Mouse (Mus musculus): ENCODE results near the gene Cyp27a1.

Gene Cyp27a1

DNA sequence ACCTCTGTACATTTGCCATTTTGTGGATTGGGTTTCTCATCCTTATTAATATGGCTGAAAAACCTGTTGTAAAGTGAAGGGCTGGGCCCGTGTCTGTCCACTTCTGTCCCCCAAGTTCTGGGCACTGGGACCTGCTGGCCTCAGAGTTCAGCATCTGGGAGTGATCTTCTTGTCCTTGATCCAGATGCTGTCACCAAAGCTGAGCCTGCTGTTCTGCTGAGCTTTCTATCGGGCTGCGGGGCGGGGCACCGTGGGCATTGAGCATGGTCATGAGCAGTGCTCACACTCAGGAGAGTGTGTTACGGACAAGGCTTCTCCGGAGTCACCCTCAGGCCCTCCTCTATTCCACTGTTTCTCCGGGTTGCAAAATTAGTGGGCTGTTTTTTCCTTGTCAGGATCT lies 4.7 kb downstream of the Cyp27a1 start:
- DNase-seq (ENCODE audit: low spot score in 2 of 2), result no peak

DNA sequence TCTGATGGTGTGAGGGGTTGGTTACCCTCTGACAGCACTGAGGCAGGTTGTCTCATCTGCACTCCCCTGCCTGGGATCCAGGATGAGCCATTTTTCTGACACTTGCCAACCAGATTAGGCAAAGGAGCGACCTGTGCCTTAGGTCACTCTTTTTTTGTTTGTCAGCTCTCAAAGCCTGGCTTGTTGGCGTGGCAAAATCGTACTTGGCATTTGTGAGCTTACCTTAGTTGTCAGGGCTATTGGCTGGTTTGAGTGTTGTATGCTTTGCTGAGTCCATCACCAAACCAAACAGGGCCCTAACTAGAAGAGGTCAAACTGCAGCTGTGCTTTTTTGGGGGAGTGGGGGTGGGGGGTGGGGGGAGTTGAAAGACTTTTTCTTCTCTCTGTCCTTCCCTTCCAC lies 5.9 kb downstream of the Cyp27a1 start:
- DNase-seq (ENCODE audit: low spot score in 2 of 2), result no peak

DNA sequence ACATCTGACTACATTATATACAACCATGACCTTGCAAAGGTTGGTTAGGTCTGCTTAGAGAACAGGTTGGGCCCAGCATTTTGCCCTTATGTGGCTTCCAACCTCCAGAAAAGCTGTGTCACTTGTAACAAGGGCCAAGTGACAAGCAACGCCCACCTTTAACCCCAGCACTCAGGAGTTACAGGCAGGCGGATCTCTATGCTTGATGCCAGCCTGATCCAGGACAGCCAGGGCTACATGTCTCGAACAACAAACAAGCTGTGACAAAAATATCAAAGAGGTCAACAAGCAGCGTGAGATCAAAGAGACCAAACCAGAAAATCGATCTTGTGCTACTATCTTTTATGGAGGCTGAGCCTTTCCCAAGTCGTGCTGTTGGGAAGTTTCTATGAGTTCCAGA lies 8.3 kb downstream of the Cyp27a1 start:
- no peak for DNase-seq (ENCODE audit: low spot score in 2 of 2)

DNA sequence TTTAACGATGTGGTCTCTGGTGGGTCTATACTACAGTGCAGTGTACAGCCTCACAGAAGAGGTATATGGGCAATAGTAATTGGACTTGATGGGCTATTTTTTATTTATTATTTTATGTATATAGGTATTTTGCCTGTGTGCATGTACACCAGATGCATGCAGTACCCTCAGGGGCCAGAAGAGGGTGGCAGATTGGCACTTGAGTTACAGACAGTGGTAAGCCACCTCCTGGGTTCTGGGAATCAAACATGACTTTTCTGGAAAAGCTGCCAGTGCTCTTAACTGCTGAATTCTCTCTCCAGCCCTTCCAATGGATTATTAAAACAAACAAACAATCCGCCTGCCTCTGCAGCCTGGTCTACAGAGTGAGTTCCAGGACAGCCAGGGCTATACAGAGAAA lies 10.4 kb downstream of the Cyp27a1 start:
- DNase-seq (ENCODE audit: low spot score in 2 of 2), result peak in 1 of 2 experiments; percentile 3

DNA sequence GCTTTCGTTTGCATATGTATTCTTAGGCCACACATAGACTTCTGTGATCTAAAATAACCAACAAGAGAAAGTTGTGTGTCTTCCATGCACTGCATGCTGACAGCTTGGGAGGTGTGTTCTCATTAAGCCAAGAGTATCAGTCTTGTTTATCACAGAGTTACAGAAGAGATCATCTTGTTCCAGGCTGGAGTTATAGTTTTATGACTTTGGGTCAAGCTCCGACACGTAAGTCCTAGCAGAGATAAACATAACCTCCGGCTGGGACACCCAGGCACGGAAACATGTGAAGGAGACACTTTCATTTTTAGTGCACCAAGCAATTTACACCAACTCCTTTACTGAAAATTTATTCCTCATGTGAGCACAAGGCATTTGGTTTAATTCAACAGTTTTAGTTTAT lies 12.7 kb downstream of the Cyp27a1 start:
- DNase-seq (ENCODE audit: low spot score in 2 of 2), result no peak

DNA sequence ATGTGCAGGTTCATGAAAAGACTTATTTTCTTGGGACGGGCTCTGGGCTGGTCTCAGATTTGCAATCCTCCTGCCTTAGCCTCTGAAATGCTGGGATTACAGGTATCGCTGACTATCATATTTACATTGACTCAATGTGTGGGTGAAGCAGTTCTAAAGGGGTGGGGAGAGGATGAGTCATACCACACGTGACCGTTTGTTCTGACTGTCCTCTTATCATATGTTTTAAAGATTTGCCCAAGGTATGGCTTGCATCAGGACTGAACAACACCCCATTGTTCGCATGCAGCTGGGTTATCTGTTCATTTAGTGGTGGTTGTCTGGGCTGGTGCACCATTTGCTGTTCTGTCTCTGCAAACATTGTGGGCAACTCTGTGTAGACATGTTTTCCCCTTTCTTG lies 13.3 kb downstream of the Cyp27a1 start:
- no peak for DNase-seq (ENCODE audit: low spot score in 2 of 2)

DNA sequence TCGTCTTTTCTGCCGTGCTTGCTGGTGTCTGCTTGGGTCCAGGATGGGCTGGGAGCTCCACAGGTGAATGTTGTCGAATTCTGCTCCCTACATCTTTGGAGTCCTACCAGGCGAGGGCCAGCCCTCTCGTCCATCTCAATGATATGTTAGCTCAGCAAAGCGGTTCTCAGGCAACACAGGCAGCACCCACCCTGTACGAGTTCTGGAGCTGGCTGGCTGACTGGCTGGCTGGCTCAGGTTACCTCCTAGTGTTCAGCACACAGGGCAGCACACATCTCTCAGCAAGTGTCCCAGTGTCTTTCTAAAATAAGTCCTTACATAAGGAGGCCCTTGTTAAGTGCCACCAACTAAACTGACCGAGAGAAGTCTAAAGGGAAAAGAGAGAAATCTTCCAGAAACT lies 15.1 kb downstream of the Cyp27a1 start:
- no peak for DNase-seq (ENCODE audit: low spot score in 2 of 2)

DNA sequence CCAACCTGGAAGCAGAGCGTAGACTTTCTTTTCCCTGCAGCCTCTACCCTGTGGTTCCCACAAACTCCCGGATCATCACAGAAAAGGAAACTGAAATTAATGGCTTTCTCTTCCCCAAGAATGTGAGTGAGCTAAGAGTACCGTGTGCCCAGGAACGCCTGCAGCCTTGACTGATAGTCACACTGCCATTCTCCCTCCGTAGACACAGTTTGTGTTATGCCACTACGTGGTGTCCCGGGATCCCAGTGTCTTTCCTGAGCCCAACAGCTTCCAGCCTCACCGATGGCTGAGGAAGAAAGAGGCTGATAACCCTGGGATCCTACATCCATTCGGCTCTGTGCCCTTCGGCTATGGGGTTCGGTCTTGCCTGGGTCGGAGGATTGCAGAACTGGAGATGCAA lies 23.6 kb downstream of the Cyp27a1 start:
- no peak for DNase-seq (ENCODE audit: low spot score in 2 of 2)

DNA sequence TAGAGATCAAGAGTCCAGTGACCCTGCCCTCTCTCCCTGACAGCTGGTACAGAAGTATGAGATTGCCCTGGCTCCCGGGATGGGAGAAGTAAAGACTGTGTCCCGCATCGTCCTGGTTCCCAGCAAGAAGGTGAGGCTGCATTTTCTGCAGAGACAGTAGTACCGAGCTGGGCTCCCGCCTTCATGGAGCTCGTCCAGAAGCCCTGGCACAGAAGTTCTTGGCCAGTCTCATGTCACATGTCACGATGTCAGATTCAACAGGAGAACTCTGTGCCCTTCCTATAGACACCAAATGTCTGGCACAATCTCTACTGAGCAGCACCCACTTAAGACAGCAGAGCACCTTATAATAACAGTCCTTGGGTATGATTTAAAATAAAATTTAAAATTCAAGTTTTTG lies 24.1 kb downstream of the Cyp27a1 start:
- DNase-seq (ENCODE audit: low spot score in 2 of 2), result no peak

DNA sequence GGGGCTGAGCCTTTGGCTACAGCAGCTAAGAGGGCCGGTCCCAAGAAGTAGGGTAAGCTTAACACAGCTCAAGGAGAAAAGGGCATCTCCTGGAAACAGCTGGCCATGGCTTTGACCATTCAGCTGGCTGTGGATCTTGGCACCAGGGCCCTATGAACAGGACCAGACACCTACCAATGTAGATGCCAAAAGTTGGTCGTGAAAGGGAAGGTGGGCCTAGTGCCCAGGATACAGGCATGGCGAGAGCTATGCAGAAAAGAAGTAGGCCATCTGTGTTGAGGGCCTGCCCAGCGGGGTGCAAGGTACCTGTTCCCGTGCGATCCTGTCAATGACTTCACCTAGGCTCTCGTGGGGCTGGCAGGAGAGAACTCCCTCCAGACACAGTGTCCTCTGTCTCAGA lies 27.5 kb downstream of the Cyp27a1 start:
- no peak for DNase-seq (ENCODE audit: low spot score in 2 of 2)

DNA sequence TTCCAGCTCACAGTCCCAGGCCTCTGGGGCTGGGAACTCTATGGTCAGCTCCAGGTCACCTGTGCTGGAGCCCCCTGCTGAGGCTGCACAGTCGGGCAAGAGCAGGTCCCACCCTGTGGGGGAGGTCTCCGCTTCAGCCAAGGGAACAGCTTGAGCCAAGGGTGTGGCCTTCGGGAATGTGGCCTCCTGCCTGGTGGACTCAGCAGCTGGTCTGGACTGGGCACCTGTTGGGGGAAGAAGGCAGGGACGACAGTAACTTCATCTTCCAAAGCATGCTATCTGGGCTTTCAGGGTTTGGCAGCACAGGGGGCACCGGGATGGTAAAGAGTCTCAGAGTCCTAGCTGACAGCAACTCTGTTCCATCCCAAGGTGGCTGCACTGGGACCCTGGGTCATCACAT lies 34.0 kb downstream of the Cyp27a1 start:
- no peak for DNase-seq (ENCODE audit: low spot score in 2 of 2)

DNA sequence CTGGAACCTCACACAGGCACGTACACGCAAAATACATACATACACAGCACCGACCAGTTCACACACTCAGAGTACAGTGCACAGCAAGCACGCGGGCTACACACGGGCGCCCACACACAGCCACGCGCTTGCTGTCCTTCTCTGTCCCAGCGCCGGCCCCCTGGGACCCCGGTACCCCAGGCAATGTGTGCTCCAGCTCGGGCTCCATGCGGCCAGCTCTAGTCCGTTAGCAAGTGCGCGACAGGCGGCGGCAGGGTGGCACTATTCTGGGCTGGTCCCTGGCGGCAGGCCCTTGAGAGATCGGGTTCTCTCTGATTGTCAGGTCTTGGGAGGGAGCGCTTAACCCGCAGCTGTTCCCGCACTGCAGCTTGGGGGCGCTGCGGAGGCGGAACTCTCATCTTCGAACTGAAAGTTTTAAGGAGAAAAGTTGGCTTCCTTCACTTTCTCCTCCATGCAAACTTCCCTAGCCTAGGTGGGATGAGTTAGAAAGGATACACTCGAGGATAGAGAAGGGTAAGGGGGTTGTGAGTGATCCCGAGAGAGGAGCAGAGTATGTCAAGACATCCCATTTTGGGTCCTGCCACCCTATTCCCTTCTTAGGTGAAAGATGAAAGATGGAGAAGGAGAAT lies 35.4 kb downstream of the Cyp27a1 start, which contains the start of gene Prkag3:
Gene Prkag3 (minus strand): TSS at position 579 of the 629 bp plus-strand sequence.
- peak in 1 of 2 experiments; percentile 41 for DNase-seq (ENCODE audit: low spot score in 2 of 2)

DNA sequence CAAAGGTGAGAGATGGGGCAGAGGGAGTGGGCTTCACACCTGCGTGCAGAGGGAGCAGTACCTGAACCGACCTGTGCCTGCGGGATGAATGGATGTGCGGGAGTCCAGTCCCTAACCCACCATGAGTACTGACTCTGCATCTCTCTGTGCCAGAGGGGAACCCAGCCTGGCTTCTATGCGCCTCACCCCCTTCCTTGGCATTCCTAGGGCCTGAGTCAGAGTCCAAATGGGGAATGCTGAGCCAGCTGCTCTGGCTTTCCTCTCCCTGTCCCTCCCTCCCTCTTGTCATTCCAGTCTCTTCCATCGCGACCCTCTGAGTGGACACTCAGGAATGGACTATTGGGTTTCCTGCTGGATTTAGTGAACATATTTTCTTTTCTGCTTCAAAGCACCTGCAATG lies 35.9 kb downstream of the Cyp27a1 start:
- DNase-seq (ENCODE audit: low spot score in 2 of 2), result no peak

DNA sequence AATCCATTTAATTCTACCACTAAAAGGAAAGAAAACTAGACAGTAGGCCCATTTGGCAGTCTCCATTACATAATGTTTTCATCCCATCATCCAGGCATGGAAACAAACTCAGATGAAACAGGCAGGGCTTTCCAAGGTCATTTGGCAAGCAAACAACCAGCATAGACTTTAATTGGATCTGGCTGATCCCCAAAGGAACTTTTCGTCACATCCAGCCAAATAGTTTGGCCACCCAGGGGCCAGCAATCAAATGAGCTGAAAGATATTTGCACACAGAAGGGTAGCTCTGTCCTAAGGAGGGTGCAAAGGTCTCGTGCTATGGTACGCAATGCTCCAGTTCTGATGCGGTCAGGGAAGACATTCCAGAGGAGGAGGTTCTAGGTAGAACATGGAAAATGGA lies 37.3 kb downstream of the Cyp27a1 start:
- no peak for DNase-seq (ENCODE audit: low spot score in 2 of 2)

DNA sequence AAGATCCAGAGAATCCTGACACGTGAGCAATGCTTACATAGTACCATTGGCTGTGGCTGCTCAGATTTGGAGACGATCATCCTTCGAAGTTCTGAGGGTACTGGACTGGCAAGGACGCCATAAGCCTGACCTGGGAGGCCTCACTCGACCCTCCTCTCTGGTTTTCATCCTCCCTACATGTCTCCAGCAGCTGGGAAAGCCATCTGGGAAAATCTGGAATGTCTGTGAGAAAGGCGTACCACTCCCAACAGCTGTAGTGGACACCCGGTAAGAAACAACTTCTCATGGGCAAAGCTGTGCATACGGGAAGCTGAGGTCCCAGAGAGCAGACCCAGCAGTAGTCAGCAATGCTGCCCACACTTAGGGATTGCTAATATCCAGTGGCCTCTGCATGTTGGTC lies 38.8 kb downstream of the Cyp27a1 start:
- DNase-seq (ENCODE audit: low spot score in 2 of 2), result no peak

DNA sequence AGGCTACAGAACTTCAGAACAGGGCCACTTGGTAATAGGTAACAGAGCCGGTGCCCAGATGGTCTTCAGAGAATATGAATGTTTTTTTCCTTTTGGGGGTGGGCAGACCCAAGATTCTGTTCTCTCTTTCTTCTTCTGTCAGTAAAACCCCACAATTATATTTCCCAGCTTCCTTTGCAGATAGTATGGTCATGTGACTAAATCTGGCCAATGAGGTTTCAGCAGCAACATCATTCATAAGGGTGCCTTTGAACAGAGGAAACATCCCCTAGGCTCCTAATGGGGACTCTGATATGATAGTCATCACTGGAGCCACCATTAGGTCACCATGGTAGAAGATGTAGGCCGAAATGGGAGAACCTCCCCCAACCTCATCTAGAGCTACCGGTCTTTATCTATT lies 39.5 kb downstream of the Cyp27a1 start:
- no peak for DNase-seq (ENCODE audit: low spot score in 2 of 2)

DNA sequence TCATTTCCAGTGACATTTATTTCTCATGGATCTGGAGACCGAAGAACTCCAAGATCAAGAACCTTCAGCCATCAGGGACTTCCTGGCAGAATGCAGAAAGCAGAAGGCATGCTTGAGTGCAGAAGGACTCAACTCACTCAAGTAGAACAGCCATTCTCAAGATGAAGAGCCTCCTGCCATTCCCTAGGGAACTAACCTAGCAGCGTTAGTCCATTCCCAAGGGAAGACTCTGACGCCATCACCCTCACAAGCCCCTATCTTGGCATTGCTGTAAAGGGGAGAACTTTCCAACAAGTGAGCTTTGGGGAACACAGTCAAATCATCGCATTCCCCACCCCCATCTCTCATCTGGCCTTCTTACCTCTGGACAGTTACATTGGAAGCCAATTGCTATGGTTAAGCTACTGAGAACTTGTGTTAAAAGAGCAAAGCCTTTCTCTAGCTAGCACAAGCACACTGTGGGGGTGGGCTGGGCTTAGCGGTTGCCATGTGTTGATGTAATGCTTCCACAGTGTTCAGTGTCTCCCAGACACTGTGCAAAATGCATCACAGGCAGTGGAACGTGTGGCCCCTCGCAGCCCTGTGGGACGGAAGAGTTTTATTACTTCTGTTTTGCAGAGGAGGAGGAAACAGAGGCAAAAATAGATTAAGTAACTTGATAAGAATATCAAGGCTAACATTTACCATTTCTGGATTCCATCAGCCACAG lies 40.0 kb downstream of the Cyp27a1 start:
- DNase-seq (ENCODE audit: low spot score in 2 of 2), result no peak

DNA sequence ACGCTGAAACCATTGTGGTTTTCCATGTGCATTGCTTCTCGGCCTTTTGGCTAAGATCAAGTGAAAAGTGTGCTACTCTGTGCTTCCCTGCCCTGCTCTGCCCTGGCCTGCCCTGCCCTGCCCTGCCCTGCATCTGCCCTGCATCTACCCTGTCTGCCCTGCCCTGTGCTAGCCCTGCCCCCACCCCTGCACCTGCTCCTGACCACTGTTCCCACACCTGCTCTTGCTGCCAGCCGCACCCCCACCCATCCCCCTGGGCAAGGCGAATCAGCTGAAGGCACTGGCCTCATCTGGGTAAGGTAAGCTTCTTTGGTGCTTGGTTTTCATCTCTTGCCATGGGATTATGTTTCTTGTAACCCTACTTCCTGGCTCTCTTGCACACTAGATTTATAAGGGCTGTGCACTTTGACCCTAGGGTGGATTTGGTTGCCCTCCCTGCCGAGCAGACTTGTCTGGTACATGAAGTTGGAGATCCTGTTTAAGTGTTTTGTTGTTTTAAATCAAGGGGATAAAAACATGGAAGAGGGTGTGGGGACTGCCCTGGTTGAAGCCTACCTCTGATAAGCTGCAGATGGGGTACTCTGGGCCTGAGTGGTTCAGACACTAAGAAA lies 40.9 kb downstream of the Cyp27a1 start:
- DNase-seq (ENCODE audit: low spot score in 2 of 2), result no peak

DNA sequence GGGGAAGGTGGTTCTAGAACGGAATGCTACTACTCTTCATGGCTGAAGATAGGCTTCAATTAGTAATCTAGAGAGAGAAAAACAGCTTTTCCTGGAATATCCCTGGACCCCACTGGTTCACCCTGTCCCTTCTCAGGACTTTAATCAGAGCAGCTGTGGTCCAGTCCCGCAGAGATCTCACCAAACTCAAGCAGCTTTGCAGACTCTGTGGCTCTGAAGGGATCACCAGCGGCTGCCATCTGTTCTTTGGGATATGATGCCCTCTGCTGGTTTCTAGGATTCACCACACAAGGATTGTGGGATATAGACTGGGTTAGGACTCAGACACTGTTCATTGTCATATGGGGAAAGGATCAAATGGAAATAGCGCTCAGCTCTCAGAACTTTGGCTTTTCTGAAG lies 46.4 kb downstream of the Cyp27a1 start:
- DNase-seq (ENCODE audit: low spot score in 2 of 2), result no peak

DNA sequence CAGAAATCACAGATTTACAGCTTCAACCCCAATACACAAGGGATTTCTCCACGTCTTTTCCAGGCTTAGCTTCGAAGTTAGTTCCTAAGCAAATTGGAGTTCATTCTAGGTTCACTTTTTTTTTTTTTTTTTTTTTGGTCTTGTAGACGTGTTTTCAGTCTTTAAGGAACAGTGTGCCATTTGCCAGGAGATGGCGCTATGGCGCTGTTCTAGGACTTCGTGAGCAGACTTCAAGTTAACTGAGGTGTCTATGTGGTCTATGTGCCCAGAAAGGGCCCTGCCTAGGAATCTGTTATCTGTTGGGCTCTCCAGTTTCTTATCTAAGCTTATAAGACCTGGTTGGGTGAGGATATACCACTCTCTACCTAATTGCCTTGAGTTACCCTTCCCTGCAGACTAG lies 49.7 kb downstream of the Cyp27a1 start:
- DNase-seq (ENCODE audit: low spot score in 2 of 2), result peak in 1 of 2 experiments; percentile 71

DNA sequence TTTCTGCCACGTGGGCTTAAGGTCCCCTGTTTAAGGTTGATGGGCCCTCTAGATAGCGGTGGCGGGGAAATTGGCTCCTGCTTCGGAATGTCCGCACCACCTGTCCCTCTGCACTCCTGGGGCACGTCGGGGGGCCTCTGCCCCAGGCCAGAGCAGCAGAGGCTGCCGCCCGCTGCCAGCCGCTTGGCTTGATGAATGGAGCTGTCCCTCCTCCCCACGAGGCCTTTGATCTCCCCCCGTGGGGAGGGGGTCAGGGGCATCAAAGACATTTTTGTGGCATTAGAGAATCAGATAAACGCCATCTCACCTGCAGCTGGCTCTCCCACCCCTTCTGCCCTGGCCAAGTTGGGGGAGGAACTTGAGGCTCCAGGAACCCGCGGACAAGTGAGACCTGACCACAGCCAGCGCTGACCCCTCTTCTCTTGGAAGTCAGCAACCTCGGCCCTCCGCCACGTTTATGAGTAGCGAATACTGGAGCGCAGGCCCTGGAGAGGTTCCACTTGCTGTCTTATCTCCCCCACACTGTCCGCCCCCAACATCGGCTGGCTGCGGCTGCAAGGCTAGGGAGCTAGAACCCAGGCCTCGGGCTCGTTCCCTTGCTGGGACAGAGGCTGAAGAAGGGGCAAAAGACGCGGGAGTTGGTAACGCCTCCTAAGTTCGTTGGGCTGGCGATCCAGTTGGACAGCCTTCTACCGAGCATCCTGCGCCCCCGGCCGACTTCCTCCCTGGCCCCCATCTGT lies 57.5 kb downstream of the Cyp27a1 start:
- DNase-seq (ENCODE audit: low spot score in 2 of 2), result no peak

DNA sequence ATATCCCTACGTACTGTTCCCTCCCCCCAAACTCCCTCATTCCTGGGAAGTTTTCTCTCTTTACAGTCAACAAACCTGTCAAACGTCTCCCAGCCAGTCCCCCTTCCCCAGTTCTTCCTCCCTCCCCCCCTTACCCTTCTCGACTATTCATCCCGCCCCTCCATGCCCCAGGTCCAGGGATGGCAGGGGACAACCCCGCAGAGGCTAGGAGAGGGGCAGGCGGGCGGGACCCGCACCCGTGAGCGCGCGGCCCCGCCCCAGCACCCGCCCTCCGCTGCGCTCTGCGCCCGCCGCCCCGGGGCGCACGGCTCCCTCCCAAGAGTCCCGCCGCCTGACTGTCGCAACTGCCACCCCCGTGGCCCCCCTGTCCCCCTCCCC lies 58.1 kb downstream of the Cyp27a1 start:
- no peak for DNase-seq (ENCODE audit: low spot score in 2 of 2)

DNA sequence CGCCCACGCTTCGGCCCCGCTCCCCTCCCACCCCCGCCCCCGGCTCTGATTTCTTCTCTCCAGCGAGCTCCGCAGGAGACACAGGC lies 58.3 kb downstream of the Cyp27a1 start, which contains the start of gene Wnt6:
Gene Wnt6 (plus strand): TSS at position 48 of the 86 bp plus-strand sequence.
- no peak for DNase-seq (ENCODE audit: low spot score in 2 of 2)
